Mouse (Mus musculus): ENCODE measurements around the gene Col8a2.

The Col8a2 gene

GRCm38 (mm10) chr4:126343451-126343850 lies 56.9 kb downstream of the Col8a2 start:
- DNase-seq: no peak

- DNase-seq: no peak
These were observed 73.5 kb downstream of the Col8a2 start for GRCm38 (mm10) chr4:126360069-126360468.
